Mouse (Mus musculus): Measurements from ENCODE around the gene Tiam2.

Tiam2 gene

DNA sequence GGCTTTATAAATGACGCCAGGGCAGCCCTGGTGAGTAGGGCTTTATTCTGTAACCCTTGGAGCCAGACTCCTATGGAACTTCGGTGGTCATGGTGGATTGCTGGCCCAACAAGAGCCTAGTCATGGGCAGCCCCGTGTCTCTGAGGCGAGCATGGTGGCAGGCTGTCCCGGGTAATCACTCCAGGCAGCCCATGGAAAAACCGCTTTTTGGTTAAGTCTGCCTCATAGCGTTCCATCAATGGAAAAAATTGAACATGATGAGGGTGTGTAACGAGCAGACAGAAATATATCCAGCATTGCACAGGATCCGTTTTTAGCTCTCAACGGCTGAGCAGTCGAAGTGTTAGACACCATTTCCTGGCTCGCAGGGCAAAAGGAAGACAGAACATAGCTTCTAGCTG lies 70.5 kb downstream of the Tiam2 start:
- no peak for DNase-seq (ENCODE audit: low read depth, low spot score)

DNA sequence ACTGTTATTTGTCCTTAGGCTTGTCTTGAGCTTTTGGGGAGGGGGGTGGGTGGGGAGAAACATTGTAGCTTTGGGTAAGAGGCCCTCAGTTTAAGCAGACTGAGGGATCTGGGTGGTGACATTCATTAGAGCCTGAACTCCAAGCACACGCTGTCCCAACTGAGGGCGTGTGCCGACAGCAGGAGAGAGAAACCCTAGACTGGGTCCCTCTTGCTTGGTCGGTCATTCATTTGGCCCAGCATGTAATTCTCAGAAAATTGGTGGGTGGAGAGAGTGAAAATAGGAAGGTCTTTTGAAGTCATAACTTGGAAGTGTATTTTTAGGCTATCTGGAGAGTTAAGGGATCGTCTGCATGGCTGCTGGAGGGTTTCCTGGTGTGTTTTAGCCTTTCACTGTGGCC lies 71.5 kb downstream of the Tiam2 start:
- DNase-seq (ENCODE audit: low read depth, low spot score), result no peak

DNA sequence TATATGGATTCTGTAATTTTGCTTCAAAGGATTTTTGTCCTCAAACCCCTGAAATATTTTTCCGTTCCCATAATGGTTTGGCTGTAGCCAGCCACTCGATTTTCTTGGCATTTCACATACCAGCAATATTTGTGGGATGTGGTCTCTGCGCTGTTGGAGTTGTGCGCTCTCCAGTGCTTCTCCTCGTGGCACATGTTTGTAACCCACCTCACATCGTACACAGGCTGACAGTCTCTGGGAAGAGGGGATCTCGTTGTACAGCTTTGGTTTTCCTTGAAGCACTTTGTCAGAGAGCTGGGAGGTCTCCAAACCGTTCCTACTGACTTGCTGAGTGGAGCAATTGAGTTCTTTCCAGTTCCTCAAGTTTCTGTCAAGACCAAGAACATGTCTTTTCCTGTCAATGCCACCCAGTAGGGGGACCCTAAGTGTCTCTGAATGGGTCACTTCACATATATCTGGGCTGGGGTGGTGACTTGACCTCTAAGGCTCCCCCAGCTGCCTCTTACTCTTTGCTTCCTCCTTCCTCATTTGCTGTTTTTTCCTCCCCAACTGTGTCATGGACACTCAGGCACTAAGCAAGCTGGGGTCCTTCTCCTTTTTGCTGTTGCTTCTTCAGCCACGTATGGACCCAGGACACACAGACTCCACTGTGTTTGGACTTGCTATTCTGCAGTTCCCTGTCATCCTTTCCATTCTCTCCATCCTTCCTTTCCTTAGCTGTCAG lies 79.1 kb downstream of the Tiam2 start:
- no peak for DNase-seq (ENCODE audit: low read depth, low spot score)

DNA sequence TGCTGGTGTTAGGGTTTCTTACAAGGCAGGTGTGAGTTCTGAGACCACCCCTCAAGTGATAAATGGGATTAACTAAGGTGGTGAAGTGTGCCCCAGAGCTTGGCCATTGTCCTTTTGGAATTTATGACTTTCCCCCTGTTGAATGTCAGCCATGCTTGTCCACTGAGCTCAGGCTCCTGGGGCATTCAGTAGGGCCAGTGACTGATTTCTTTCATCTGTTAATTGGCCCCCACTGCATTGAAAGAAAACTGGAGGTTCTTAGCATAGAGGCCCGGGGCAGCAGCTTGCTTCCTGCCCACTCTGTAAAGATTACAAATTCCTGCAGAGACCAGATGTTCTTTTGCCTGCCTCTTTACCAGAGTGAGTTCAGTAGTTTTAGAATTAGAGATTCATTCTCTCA lies 80.7 kb downstream of the Tiam2 start:
- DNase-seq (ENCODE audit: low read depth, low spot score), result no peak

DNA sequence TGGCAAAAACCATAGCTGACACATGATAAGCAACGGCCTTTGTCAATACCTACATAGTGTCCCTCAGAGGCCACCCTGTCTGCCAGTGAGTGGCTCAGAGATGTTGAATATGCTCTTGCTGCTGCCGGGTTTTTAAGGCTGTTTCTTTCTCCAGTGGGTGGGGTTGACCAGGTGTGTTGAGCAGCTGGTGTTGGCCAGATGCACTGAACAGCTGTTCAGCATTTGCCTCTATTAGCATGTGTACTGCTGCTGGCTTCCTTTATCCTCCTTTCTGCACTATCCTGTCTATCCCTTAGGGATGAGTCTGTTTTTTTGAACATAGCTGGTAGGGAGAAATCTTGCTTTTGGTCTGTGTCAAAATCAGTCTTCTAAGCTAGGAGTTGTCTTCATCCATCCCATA lies 83.9 kb downstream of the Tiam2 start:
- no peak for DNase-seq (ENCODE audit: low read depth, low spot score)

DNA sequence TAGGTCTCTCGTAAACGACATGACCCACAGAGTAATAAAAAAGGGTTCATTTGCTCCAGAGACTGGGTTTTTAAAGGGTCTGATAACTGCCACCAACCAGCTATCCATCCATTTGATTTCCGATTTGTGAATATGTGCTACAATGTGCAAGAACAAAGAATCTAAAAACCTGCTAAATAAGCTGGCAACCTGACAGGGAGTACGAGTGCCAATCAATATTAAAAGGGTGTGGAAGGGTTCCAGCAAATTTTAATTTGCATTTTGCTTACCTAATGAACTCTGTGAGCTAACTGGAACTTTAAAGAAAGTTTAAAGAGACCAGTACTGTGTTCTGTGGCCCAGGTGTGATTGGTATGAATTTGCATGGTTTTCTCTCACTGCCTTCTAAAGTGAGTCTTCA lies 86.4 kb downstream of the Tiam2 start:
- DNase-seq (ENCODE audit: low read depth, low spot score), result no peak

DNA sequence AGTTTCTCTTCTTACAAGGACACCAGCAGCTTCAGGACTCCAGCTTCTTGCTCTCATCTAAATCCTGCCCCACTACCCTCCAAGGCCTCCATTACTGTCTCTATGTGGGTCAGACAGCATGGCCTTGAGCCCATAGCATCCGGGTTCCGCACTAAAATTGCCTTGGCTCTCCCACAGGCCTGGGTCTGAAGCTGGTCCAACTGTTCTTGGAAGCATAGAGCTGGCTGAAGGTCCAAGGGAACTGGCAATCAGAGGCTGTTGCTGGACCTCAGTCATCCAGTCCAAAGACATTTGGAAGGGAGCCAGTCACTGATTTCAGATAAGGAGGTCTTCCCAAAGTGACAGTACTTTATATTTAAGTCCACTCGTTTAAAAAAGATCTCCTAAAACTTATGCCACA lies 89.2 kb downstream of the Tiam2 start:
- DNase-seq (ENCODE audit: low read depth, low spot score), result no peak

DNA sequence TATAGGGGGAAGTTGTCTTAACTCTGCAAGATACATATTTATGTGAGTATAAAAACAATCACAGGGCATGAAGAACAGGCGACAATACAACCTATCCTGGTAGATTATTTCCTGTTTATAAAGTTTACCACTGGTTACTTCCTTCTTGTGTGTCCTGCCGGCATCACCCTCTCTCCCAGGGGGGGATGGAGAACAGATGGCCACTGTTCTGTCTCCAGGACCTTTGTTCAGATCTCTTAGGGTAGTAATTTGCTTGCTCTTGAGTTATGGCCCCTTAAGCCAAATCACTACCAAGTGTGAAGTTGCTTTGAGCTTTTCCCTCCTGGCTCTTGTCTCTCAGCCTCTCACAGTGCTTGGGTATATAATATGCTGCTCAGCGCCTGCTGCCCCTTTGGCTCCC lies 90.0 kb downstream of the Tiam2 start:
- no peak for DNase-seq (ENCODE audit: low read depth, low spot score)

DNA sequence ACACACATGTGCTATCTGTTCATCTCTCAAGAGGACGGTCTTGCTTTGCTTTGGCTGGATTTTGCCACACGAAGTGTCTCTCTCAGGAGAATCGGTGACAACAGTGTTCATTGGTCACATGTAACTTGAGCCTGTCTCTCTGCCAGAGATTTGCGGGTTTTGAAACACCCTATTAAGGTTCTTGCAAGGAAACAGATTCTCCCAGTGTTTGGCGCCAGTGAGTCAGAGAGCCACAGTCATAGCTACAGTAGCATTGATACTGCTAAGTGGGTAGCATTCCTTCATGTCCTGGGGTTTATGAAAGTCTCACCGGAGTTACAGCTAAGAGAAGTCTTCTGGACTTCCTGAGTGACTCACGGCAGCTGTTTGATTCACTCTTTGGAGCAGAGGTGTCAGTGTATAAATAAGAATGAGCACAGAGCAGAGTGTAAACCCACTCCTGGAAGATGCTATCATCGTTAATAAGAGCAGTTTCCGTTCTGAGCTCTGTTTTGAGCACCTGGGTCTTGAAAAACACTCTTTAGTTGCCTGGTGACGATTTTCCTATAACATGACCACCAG lies 93.1 kb downstream of the Tiam2 start:
- no peak for DNase-seq (ENCODE audit: low read depth, low spot score)

DNA sequence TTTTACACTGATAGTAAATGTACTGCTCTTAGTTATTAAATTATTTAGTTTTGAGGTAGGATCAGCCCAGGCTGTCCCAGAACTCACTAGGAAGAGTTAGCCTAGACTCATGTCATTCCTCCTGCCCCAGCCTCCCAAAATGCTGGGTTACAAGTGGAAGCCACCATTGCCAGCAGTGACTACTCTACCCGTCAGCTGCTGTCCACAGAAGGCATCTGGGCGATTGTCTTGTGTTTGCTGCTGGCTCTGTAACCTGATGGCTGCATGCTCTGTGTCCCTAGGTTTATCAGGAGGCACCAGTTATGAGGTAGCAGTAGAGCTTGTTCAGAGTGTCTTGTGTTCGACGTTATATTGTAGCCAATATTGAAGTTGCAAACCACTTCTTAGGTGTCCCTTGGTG lies 93.8 kb downstream of the Tiam2 start:
- DNase-seq (ENCODE audit: low read depth, low spot score), result no peak

DNA sequence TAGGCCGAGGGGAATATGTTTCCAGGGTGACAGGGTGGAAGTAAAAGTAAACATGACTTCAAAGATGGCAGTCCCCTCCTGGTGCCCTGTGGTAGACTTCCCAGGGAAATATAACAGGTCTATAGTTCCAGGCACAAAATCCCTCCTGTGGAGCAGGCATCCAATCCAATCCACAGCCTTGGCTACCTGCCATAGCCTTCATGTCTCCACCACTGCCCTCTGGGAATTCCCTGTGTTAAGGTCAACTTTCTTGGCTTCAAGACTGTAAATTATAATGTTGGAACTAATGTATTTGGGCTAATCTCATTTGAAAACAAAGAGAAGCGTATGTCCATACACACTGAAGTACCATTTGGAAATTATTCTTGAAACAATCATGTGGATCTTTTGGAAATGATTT lies 97.0 kb downstream of the Tiam2 start:
- no peak for DNase-seq (ENCODE audit: low read depth, low spot score)

DNA sequence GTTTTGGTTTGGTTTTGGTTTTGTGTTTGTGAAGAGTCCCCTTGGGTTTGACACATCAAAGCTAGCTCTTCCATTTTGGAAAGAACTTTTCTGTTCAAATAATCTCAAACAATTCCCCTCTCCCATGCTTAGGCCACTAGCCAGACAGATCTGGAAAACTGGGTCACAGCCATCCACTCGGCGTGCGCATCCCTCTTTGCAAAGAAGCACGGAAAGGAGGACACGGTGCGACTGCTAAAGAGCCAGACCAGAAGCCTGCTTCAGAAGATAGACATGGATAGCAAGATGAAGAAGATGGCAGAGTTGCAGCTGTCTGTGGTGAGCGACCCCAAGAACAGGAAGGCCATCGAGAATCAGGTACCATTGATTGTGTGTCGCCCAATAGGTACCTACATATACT lies 102.3 kb downstream of the Tiam2 start:
- DNase-seq (ENCODE audit: low read depth, low spot score), result no peak

DNA sequence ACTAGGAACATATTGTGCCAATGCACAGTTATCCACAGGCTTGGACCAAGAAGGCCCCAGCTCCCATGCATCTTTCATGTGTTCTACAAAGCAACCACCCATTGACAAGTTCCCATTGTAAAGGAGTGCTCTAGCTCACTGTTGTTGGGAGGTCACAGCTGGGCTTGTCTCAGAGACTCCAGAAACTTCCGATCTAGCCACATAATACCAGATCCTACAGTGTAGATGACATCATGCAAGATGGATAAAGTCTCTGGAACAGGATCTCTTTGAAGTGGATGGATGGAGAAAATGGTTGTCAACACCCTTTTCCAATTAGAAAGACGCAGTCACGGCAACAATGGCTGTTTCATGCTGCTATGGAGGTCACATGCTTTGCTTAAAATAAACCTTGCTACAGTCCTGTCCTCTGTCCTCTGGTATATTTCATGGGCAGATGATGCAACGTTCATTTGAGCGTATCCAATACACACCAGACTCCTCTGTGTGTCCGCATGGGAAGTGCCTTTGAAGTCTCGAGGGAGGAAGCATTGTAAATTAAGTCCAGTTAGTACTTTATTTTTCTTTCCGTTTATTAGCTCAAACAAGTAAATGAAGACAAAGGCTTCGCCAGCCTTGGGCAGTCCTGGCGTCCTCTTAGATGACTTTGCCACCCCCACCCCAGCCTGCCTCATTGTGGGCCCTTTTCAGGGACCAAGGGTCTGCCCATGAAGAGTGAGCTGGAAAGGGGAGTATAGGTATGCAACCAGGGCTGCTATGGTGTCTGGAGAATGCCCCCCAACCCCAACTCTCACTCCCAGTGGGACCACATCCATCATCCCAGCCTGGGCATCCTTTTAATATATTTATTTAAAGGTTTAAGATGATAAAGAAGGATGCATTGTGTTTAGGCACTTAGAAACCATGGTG lies 106.5 kb downstream of the Tiam2 start:
- DNase-seq (ENCODE audit: low read depth, low spot score), result no peak

DNA sequence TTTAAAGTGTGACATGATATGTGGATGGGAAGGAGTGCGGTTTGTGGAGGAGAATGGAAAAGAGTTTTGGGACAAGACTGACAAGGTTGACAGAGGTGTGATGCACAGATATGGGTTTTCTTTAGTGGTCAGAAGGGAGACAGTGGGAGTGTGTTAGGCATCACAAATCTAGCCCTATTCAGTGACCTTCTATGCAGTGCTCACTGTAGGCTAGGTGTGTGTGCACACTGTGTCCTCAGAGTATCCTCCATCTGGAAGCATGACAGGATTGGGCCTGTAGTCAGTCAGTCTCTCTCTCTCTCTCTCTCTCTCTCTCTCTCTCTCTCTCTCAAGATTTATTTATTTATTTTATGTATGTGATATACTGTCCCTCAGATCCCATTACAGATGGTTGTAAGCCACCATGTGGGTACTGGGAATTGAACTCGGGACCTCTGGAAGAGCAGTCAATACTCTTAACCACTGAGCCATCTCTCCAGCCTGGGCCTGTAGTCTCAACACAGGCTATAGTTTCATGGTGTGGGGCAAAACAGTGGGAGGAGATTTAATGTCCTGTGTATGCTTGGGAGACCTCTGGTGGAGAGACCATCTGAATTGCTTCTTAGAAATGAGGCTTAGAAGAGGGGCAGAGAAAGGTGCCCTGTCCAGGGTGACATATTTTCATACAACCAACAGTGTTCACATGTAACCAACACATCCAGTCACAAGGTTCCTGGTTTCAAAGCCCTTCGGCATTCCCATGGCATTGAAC lies 107.3 kb downstream of the Tiam2 start:
- DNase-seq (ENCODE audit: low read depth, low spot score), result no peak

DNA sequence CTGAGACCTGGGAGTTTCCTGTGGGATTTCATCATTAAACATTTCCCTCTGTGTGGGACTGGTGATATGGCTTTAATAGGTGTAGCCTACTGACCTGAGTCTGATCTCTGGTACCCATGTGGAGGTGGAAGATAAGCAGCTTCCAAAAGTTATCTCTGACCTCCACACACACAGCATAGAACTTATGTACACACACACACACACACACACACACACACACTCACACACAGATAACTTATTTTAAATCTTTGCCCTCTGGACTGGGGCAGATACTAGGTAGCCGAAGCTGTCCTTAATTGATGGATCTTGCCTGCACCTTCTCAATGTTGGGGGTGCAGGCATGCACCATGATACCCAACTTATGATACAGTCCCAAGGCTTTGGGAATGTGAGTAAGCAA lies 108.9 kb downstream of the Tiam2 start:
- DNase-seq (ENCODE audit: low read depth, low spot score), result no peak

DNA sequence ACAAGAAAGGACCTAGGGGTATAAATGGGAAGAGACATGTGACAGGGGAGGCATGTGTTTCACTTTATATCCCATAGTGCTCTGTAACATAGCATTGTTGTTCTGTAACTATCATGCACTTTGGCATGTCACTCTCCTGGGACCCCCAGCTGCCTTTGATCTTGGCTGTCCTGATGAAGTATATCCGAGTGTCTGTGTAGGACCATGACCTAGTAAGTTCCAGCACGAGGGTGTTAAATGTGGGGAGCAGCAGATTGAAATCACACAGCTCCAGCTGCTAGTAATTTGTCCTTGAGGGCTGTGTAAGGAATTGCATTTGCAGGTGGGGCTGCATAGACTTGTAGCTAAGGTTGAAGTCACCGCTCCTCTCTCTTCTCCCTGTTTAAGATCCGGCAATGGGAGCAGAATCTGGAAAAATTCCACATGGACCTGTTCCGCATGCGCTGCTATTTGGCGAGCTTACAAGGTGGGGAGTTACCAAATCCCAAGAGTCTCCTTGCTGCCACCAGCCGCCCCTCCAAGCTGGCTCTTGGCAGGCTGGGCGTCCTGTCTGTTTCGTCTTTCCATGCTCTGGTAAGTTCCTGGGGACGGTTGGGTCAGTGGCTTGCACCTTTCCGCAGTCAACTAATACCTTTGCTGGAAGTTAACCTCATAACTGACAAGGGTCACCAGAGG lies 110.6 kb downstream of the Tiam2 start:
- DNase-seq (ENCODE audit: low read depth, low spot score), result no peak

DNA sequence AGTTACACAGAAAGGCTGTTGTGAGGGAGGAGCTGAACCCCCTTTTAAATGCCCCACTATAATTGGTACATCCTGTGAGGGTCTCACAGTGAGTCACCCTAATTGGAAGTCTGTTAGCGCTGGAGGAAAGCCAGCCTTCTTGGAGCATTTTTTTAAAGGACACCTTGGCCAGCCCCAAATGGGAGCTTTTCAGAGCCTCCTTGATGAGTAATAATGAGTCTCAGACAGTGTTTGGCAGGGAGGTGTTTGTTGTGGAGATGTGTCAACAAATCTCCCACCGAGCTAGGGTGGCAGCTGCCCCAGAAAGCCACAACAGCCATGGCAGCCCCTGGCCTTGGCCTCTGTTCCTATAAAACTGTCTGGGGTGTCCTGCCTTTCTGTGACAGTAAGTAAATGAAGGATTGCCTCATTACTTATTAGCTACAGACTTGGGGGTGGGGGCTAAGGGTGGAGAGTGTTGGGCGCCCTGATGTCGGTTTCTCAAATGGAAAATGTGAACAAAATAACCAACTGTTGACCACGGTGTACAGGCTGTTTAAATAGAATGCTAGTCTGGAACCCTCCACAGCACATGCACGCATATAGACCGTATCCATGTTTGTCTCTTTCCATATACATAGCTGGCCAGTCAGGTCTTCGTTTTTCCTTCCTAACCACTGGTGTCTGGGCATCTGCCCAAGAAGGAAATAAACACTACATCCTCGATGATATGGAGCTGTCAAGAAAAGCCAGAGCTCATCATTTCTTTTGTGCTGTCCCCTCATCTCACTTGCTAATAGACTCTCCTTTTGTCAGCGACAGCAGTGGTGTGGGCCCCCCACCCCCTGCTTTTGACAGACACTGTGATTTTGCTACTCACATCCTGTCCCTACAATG lies 116.4 kb downstream of the Tiam2 start:
- no peak for DNase-seq (ENCODE audit: low read depth, low spot score)

DNA sequence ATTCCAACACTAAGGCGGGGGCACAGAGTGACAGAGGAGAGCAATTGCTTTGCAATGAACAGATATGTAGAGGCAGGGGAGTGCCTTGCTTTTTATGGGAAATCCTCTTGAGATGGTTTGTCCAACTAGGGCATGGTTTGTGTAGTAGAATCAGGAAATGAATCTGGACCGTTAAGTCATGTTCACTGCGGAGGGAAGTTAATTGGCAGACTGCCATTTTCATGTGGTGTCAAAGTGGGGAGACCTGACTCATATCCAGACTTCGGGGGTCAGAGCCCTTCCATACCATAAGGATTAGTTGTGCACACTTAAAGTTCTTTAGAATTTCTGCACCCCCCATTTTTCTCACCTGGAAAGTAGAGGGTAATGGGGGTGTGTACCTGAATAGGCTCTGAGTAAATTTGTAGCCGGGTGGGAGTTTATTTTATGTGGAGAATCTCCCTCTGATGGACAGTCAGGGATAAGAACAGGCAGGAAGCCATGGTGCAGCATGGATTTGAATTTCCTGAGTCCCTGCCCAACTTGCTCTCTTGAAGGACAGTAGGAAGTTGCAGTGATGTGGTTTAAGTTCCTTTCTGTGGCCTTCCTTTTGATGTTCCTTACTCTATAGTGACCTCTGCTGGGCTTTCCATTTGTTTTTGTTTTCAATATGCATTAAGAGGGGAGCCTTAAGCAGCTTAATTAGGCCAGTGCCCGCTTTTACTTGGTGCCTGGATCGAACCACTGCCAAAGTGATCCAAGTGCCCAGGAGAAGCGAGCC lies 120.0 kb downstream of the Tiam2 start:
- peak; percentile 15 for DNase-seq (ENCODE audit: low read depth, low spot score)

DNA sequence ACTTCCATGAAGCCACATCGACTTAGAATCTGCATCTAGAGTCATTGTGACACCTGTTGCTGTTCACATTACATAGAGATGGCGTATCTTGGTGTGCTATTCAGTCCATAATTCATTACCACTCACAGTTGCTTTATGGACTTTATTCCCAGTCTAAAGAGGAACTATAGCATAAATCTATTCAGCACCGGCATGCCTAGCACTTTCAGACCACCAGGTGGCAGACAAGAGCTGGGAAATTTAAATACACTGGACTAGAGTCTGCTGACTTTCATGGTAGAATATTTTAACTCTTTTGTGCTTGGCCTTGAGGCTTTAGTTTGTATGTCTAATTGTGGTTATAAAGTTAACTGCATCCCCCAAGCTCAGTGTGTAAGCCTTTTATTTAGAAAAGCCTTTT lies 122.4 kb downstream of the Tiam2 start:
- peak; percentile 18 for DNase-seq (ENCODE audit: low read depth, low spot score)

DNA sequence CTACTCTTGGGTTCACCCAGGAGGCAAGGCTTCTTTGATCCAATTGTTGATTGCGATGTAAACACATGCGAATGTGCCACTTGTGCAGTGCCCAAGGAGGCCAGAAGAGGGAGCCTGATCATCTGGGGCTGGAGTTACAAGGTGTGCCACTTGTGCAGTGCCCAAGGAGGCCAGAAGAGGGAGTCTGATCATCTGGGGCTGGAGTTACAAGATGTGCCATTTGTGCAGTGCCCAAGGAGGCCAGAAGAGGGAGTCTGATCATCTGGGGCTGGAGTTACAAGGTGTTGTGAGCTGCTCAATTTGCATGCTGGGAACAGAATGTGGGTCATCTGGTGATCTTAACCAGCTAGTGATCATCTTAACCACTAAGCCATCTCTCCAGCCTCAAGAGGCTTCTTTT lies 124.7 kb downstream of the Tiam2 start:
- no peak for DNase-seq (ENCODE audit: low read depth, low spot score)

All from retina, adult 2 months (tissue).